Mouse (Mus musculus) adrenal gland, adult 18-20 months (tissue): ENCODE data around the gene Inafm2. TPM values are rescaled to one million over a fixed set of nuclear protein-coding genes. Genes with fewer than 3 reads are reported as not detected.

Experiments used
- DNase-seq, 2 experiments: peaks; one replicate each; pipeline ENCODE4 v3.0.0; 2021 to 2022; ENCODE audit warnings: low spot score in 2 of 2
- long read RNA-seq, 2 experiments: library from polyadenylated mRNA; stranded (forward); transcript quantifications; one replicate each; pipeline ENCODE4 v2.0.0; 2021
- total RNA-seq, 2 experiments: library from RNA; stranded (reverse); gene quantifications; 1 replicate in 1 of 2; 2 replicates in 1 of 2; pipeline ENCODE4 v1.2.3; 2021

Gene Inafm2
- total RNA-seq = 10 to 100 TPM; 35.2 to 40.1 TPM
- long read RNA-seq, experiment 1, transcript Inafm2-201 (1 exons, 3,053 nt) = major isoform, 31 of 31 reads
- long read RNA-seq, experiment 1, partial matches to known transcripts = 0 of 31 reads
- long read RNA-seq, experiment 1, other reads (novel, unspliced or antisense) = 0 of 31 reads
- long read RNA-seq, experiment 2, transcript Inafm2-201 (1 exons, 3,053 nt) = major isoform, 38 of 38 reads
- long read RNA-seq, experiment 2, partial matches to known transcripts = 0 of 38 reads
- long read RNA-seq, experiment 2, other reads (novel, unspliced or antisense) = 0 of 38 reads

DNA sequence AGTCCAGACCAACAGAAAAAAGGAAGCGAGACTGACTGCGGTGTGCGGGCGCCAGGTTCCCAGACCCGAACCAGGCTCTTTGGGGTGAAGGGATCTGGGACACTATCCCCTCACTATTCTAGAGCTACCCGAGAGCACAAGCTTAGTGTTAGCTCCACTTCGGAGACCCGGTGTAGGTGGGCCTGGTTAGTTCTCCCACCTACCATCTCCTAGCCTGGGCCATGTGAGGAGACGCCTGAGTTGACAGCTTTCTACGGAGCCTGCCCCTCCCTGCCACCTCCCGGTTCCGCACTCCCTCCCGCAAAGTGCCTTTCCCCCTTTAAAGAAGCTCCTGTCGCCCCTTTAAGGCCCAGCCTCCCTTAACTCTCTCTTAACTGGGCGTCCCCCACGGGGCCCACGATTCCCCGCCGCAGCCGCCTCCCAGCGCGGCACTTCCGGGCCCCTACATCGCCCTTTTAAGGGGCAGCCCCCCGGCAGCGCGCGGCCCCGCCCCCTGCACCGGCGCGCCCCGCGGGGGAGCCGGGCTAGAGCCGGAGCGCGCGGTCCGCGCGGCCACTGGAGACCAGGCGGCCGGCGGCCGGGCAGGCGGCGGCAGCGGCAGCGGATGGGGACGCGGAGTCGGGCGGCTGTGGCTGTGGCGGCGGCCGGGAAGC is at the start of gene Inafm2:
Inafm2 (plus strand) TSS at position 527 of the 653 bp plus-strand sequence.
- peak; percentile 92 to 94 for DNase-seq

DNA sequence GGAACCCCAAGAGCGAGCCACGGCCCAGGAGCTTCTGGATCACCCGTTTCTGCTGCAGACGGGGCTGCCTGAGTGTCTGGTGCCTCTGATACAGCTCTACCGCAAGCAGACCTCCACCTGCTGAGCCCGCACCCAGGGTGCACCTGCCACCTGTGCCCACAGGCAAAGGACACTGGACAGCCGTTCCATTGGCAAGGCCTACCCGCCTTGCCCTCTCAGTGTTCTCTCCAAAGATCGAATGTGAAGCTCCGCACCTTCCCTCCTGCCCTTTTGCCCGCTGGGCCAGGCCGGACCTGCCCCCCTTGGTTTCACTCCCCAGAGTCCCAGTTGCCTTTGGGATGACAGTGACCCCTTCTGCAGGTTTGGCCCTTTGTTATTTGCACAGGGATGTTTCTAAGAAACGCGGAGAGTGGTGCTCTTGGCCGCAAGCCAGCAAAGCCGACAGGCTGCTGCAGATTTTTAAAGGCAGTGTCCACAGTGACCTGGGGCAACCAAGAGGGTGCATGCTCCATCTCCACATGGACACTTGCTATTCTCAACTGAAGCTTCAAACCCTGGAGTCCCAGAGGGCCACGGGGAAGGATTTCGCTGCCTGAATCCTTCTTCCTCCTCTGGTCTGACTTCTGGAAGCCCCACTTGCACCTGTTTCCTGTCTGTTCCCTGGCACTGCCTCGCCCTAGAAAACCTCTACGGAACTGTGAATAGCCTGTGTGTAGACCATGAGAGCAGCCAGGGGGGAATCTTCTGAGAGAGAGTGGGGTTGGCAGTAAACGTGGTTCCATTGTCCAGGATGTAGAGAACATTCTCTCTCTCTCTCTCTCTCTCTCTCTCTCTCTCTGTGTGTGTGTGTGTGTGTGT is 48.9 kb upstream of the Inafm2 start:
- DNase-seq = no peak

- DNase-seq = no peak
These were observed 48.2 kb upstream of the Inafm2 start for GRCm38 (mm10) chr2:118697311-118697877.

DNA sequence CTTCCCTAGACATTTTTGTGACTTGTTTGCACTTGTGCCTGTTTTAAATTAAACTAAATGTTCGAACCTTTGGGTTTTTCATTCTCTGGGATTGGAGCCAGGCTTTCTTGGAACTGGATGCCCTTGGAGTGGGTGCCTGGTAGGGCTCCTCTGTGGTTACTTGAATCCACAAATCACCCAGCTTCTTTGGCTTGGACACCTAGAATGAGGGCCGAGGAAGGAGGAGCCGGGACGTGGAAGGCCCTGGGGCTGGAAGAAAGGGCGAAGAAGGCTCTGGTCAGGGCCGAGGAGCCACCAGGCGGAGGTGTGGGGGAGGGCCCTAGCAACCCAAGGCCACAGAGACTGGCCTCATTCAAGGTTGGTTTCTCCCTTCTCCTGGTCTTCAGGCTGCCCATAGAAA is 47.6 kb upstream of the Inafm2 start:
- no peak for DNase-seq

DNA sequence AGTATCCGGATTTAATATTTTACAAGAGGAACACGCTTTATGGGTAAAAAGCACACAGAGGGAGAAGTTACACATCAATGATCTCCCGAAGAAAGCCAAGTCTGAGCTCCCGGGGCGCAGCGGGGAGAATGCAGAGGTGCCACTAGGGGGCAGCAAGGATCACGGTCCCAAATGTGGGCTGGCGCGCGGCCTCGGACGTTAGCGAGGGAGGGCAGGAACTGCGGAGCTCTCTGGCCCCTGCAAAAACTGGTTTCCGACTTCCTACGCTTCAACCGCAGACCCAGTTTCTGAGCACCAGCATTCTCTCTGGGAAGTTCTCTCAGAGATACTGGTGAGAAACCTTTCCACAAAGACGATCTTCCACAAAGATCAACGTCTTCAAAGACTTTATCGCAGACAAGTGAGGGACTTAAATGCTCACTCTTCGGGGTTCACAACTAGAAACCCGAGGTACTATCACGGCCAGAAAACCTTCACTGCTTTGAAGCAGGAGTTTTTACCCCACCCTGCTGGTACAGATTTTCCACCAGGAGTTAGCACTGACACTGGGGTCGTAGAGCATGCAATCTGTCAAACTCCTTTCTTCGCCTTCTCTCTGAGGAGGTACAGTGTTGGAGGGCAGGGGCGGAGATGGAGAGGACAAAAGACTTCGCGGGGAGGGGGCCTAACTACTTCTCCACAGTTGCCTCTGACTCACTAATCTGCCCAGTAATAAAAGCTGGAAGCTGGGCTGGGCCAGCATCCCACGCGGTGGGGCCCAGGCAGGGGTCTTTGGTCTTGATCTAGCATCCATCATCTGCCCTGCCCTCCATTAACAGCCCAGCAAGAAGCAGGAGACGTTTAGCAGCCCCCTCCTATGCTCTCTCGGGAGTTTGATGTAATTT is 45.1 kb upstream of the Inafm2 start:
- DNase-seq = peak; percentile 87 to 88

GRCm38 (mm10) chr2:118701161-118701560 is 44.4 kb upstream of the Inafm2 start:
- no peak for DNase-seq

DNA sequence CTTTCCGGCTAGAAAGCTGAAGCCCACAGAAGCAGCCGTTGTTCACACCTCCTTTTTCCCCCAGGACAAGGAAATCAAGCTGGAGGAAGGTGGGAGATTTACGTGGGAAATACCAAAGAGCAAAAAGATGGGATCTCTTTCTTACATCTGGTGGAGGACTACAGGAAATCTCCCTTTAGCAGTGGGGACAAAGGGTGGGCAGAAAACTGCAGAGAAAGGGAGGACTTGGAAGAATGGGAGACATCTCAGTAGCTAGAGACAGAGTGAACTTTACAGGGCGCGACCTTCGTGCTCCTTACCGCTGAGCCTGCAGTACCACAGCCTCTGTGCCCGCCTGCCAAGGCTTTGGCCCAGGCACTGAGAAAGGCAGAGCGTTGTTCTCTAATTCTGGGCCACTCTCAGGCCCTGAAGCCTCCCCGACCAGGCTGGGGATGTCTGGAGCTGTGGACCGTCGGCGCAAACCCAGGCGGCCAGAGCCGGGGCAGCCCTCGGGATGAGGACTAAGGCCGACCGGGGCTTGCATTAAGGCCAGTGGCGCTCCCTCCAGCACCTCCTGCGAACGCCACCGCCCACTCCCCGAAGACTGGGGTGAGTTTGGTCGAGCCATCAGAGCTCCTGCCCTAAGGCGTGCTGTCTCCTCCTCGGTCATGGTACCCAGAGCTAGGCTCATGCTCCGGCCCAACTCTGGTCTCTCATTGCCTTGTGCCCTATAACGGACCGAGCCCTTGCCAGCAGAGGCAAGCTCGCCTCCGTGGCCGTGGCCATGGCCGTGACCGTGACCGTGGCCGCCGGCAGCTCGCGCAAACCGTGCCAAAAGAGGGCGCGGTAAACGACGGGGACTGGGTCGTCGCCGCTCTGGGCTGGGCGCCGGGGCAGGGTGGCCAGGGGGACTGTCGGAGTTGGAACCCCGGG is 43.3 kb upstream of the Inafm2 start:
- no peak for DNase-seq

DNA sequence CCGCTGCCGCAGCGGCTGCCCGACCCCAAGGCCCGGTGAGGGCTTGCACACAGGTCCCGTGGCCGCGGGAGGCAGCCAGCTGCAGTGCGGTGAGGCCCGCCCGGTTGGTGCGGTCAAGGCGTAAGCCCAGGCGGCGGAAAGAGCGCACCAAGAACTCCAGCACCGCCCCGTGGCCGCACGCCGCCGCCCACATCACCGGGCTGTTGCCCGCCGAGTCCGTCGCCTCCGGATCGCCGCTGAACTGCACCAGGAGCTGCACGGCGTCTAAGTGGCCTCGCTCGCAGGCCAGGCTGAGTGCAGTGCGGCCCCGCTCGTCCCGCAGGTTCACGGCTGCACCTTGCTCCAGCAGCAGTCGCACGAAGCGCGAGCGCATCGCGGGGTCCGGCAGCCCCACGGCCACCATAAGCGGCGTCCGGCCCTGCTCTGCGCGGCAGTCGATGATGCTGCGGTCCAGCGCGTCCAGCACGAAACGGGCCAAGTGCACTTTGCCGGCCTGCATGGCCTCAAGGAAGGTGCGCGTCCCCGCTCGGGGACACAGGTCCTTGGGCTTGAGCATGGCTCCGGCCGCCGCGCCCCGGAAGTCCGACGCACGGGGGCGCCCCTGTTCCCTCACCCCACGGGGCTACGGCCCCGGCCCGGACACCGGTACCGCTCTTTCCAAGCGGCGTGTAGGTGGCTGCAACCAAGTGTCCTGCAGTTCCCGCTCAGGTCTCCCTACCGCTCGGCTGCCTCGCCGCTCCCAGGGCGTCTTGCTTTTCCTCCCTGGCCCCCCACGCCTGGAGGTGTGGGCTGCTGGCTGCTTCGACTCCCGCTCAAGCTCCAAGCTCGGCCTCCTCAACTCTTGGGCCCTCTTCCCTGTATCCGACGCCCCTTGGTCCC is 42.4 kb upstream of the Inafm2 start:
- DNase-seq = peak; percentile 61 to 65

- peak; percentile 43 to 48 for DNase-seq
These were observed 41.4 kb upstream of the Inafm2 start, which contains the start of gene Ankrd63 for GRCm38 (mm10) chr2:118703913-118704730. TSS of gene Ankrd63 (minus strand) at chr2:118703963.

DNA sequence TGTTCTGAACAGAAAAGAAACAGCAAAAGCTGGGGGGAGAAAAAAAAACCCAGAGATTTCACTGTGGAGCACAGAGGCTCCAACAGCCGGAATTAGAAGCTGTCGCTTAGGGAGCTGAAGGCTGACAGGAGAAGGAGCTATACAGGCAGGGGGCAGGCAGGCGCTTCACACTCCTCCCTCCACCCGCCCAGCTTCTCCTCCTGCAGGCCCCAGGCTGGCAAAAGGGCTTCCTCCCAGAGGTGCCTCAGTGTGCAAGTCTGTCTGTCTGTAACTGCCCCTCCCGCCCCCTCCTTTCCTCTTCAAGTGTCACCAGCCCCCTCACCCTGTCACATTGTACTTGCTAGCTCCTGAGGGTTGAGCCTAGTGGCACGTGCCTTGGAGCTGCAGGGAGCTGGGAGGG is 39.1 kb upstream of the Inafm2 start:
- no peak for DNase-seq

DNA sequence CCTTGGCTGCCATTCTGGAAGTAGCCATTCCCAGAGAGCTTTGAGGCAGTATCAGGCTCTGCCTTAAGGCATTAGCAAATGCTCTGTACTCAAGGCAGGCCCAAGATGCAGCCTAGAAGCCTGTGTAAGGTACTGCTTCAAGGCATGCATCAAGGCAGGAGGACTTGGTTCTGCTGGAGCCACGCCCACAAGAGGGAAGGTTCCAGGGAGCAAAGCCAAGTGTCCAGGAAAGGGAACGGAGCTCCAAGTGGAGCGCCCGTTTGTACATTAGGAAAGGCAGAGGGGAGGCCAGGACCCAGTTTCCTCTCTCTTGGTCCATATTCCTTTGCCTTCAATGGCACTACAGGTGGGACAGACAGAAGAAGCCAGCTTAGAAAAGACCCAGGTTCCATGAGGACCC is 37.1 kb upstream of the Inafm2 start:
- no peak for DNase-seq

GRCm38 (mm10) chr2:118709655-118710221 is 35.8 kb upstream of the Inafm2 start:
- no peak for DNase-seq

DNA sequence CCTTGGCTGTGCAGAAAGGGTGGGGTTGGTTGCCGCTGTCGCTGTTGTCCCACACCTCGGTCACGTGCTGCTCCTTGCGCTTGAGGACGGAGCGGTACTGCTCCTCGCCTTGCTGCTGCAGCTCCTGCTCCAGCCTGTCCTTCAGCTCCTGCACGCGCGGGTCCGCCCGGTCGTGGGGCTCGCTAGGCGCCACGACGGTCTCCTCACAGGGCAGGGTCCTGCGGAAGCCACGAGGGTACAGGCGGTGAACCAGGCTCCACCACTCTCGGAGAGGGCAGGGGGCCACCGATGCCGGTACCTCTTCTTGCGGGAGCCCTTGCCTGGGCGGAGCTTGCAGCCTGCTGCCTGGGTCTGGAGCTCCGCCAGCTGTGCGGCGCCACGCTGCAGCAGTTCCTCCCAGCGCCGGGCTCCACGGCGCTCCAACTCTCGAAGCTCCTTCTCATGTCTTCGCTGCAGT is 34.5 kb upstream of the Inafm2 start:
- DNase-seq = peak; percentile 47 to 54

GRCm38 (mm10) chr2:118713631-118714030 is 31.9 kb upstream of the Inafm2 start:
- no peak for DNase-seq

GRCm38 (mm10) chr2:118714230-118714629 is 31.3 kb upstream of the Inafm2 start:
- DNase-seq = no peak

DNA sequence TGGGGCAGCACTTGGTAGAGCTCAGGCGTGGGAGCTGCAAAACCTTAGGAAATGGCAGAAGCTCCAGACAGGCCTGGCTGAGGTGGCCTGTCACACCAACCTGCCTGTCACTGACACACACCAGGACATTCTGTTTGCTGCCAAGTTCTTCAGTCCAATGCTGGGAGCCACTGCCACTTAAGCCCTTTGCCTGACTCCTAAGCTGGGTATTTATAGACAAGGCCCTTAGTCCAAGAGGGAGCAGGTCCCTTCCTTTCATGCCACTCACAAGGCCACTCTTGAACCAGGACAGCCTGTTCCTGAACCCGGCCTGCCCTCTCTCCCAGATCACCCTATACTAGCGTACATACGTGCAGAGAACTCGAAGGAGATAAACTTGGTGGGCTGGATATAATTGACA is 28.9 kb upstream of the Inafm2 start:
- DNase-seq = no peak
